Mouse (Mus musculus): ENCODE measurements around the gene Olfml1. TPM values are rescaled to one million over a fixed set of nuclear protein-coding genes. Genes with fewer than 3 reads are reported as not detected.

Olfml1 gene
- polyA plus RNA-seq, 1 experiment from 2014 or later: 24.3 TPM

DNA sequence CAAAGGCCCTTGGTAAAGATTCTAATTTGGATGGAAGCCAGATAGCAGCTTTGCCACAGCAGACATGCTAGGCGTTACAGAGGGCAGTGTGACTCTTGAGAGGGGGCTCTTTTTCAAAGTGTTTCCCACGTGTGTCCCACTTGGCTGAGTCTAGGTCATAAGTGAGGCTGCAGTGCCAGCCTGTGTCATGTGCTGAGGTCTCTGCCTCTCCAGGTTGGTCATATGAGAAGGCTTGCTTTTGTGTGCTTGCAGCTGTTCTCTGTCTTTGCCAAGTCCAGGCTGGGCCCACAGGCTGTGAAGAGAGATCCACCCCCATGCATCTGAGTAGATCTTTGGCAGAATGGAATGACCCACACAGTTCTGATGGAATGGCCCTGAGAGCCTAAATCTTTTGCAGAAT, 25.4 kb downstream of the Olfml1 start:
- Histone ChIP-seq H3K4me3 (ENCODE audit: low read length) (no peak overlapping the region), H3K4me2 (replicated peaks; ENCODE audit: low read depth, low read length) (no peak overlapping the region), H3K9ac (replicated peaks; ENCODE audit: low read length) (no peak overlapping the region), H3K36me3 (ENCODE audit: insufficient read depth, low read length) (peaks cover 6% of the 10 kb centered on the region; the same call in 1 of the 2 replicates), H3K27ac (ENCODE audit: low read length) (no peak overlapping the region), H3K27me3 (ENCODE audit: insufficient read depth, low read length) (no peaks in the 10 kb centered on the region), H3K9me3 (ENCODE audit: low read length) (no peaks in the 10 kb centered on the region), H3K4me1 (ENCODE audit: insufficient read depth, low read length) (peaks cover 3% of the 10 kb centered on the region; the same call in 1 of the 2 replicates)
- WGBS: 38% methylated on average over 2 of the region's 2 CpGs
- no peak for ATAC-seq (ENCODE audit: low FRiP score, low TSS enrichment)

DNA sequence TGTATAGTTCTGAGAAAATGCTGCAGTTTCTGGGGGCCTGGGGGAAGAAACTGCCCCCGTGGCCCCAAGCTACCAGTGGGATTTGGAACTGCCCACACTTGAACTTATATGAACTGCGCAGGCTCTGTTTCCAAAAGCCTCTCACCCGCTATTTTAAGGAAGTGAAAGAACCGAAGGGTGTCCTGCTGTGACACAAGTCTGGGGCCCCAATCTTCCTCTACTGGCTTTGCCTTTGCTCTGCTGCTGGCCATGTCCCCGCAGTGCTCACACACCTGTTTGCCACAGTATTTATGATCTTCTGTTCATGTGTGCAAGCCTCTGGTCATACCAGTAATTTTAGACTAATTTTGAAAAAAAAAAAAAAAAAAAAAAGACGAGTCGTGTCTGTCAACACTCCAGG, 26.7 kb downstream of the Olfml1 start:
- H3K36me3 ChIP-seq (ENCODE audit: insufficient read depth, low read length): peaks cover 6% of the 10 kb centered on the region; the same call in 1 of the 2 replicates
- H3K27me3 ChIP-seq (ENCODE audit: insufficient read depth, low read length): no peaks in the 10 kb centered on the region
- H3K9ac ChIP-seq (replicated peaks; ENCODE audit: low read length): peak overlapping the region; percentile 62
- H3K27ac ChIP-seq (ENCODE audit: low read length): no peak overlapping the region; the same call in 1 of the 2 replicates
- peaks cover 3% of the 10 kb centered on the region; the same call in 1 of the 2 replicates for H3K4me1 ChIP-seq (ENCODE audit: insufficient read depth, low read length)
- H3K4me2 ChIP-seq (replicated peaks; ENCODE audit: low read depth, low read length): peak overlapping the region; percentile 91
- 31% methylated on average over 7 of the region's 7 CpGs for WGBS
- H3K4me3 ChIP-seq (ENCODE audit: low read length): peak overlapping the region; percentile 59
- no peaks in the 10 kb centered on the region for H3K9me3 ChIP-seq (ENCODE audit: low read length)
- no peak for ATAC-seq (ENCODE audit: low FRiP score, low TSS enrichment)

DNA sequence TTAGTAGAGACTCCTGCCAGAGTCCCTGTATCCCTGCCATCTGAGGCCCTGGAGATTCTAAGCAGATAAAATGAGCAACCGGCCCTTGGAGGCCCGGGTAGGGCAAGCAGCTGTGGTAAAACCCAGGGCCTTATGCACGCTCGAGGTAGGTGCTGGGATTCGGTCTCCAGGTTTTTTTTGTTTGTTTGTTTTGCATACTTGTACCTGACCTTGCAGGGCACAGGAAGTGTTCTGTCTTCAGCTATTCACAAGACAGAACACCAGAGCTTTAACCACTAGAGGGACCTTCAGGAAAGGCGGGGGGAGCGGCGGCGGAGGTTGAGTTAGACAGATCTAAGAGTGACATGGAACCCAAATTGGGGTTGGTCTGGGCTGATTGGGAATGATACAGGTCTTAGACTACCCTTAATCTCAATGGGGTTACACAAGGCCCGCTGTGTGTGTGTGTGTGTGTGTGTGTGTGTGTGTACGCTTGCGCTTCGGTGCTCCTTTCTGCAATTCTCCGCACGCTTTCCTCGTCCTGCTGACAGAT, 27.1 kb downstream of the Olfml1 start:
- Histone ChIP-seq H3K4me2 (replicated peaks; ENCODE audit: low read depth, low read length) (peak overlapping the region; percentile 91), H3K27me3 (ENCODE audit: insufficient read depth, low read length) (no peaks in the 10 kb centered on the region), H3K4me1 (ENCODE audit: insufficient read depth, low read length) (peaks cover 3% of the 10 kb centered on the region; the same call in 1 of the 2 replicates), H3K4me3 (ENCODE audit: low read length) (peak overlapping the region; percentile 59), H3K9me3 (ENCODE audit: low read length) (no peaks in the 10 kb centered on the region), H3K27ac (ENCODE audit: low read length) (peak overlapping the region; percentile 86), H3K9ac (replicated peaks; ENCODE audit: low read length) (peak overlapping the region; percentile 62), H3K36me3 (ENCODE audit: insufficient read depth, low read length) (peaks cover 6% of the 10 kb centered on the region; the same call in 1 of the 2 replicates)
- WGBS: under 1% methylated on average over 16 of the region's 16 CpGs
- ATAC-seq (ENCODE audit: low FRiP score, low TSS enrichment): peak; percentile 70

DNA sequence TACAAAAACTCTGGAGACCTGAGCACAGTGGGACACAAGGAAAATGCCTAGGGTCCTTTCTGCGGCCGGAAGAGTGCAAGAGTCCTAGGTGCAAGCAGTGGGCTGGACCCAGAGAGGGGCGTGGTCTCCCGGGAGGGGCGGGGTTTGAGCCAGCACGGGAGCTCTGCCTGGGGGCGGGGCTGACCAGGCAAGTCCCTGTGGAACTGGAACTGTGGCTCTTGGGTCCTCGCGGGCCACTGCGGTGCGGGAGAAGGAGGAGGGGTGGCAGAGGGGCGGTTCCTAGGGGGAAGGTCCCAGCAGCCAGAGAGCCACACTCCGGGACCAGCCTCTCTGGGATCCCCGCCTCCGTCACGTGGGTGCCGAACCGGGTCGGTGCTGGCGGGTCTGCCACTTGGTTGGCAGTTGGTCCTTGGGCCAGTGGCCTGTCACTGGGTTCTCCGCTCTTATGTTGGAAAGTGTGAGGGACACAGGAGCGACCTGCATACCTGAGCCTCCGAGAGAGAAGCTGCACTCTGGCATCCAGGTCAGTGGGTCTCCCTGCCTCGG, 27.7 kb downstream of the Olfml1 start, which contains the start of gene Ppfibp2:
TSS of gene Ppfibp2 (plus strand) at position 351 of the 546 bp plus-strand sequence.
- Histone ChIP-seq H3K4me1 (ENCODE audit: insufficient read depth, low read length) (peaks cover 3% of the 10 kb centered on the region; the same call in 1 of the 2 replicates), H3K27me3 (ENCODE audit: insufficient read depth, low read length) (no peaks in the 10 kb centered on the region), H3K36me3 (ENCODE audit: insufficient read depth, low read length) (peaks cover 6% of the 10 kb centered on the region; the same call in 1 of the 2 replicates), H3K9ac (replicated peaks; ENCODE audit: low read length) (peak within 1 kb of the TSS; percentile 62), H3K4me3 (ENCODE audit: low read length) (peak within 1 kb of the TSS; percentile 59), H3K27ac (ENCODE audit: low read length) (peak within 1 kb of the TSS; percentile 86), H3K9me3 (ENCODE audit: low read length) (no peaks in the 10 kb centered on the region), H3K4me2 (replicated peaks; ENCODE audit: low read depth, low read length) (peak within 1 kb of the TSS; percentile 91)
- ATAC-seq (ENCODE audit: low FRiP score, low TSS enrichment): peak; percentile 97
- under 1% methylated on average over 20 of the region's 24 CpGs for WGBS

DNA sequence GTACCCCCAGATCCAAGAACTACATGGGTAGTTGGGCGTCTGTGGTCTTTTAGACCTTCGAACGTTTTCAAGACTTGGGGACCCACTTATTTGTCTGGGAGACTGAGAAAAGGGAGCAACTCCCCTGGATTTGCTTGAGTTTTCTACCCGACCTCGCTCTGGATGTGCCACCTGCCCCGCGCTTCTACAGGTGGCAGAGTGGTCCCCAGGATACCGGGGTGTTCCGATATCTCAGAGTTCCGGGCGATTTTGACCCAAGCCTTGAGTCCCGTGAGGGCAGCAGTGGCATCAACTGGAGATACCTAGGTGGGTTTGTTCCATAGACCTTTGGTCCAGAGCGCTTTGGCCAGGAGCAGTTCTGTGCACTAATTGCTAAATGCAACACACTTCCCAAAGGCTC, 28.2 kb downstream of the Olfml1 start:
- 11% methylated on average over 13 of the region's 13 CpGs for WGBS
- Histone ChIP-seq H3K4me2 (replicated peaks; ENCODE audit: low read depth, low read length) (peak overlapping the region; percentile 91), H3K27me3 (ENCODE audit: insufficient read depth, low read length) (no peaks in the 10 kb centered on the region), H3K9me3 (ENCODE audit: low read length) (no peaks in the 10 kb centered on the region), H3K36me3 (ENCODE audit: insufficient read depth, low read length) (peaks cover 6% of the 10 kb centered on the region; the same call in 1 of the 2 replicates), H3K9ac (replicated peaks; ENCODE audit: low read length) (peak overlapping the region; percentile 62), H3K27ac (ENCODE audit: low read length) (no peak overlapping the region), H3K4me3 (ENCODE audit: low read length) (peak overlapping the region; percentile 59), H3K4me1 (ENCODE audit: insufficient read depth, low read length) (peaks cover 3% of the 10 kb centered on the region; the same call in 1 of the 2 replicates)
- ATAC-seq (ENCODE audit: low FRiP score, low TSS enrichment): no peak

DNA sequence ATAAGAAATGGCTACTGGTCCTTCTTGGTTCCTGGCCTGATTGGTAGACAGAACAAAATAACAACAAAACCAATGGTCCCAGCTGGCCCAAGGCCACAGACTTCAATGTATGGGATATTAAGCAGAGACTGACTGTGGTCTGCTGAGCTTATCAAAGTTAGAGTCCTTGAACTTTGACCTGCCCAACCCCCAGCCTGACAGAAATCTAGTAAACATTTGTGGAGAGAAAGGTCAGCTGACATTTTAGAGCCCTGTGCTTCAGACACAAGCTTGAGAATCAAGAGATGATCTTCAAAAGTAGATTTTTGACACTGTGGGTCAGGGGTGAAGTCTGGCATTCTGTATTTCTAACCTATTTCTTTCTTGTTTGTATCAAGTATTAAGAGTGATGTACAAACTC, 29.5 kb downstream of the Olfml1 start:
- Histone ChIP-seq H3K36me3 (ENCODE audit: insufficient read depth, low read length) (no peaks in the 10 kb centered on the region), H3K9me3 (ENCODE audit: low read length) (no peaks in the 10 kb centered on the region), H3K4me1 (ENCODE audit: insufficient read depth, low read length) (peaks cover 3% of the 10 kb centered on the region; the same call in 1 of the 2 replicates), H3K4me2 (replicated peaks; ENCODE audit: low read depth, low read length) (no peak overlapping the region), H3K27ac (ENCODE audit: low read length) (no peak overlapping the region), H3K4me3 (ENCODE audit: low read length) (no peak overlapping the region), H3K9ac (replicated peaks; ENCODE audit: low read length) (no peak overlapping the region), H3K27me3 (ENCODE audit: insufficient read depth, low read length) (no peaks in the 10 kb centered on the region)
- ATAC-seq (ENCODE audit: low FRiP score, low TSS enrichment): no peak

DNA sequence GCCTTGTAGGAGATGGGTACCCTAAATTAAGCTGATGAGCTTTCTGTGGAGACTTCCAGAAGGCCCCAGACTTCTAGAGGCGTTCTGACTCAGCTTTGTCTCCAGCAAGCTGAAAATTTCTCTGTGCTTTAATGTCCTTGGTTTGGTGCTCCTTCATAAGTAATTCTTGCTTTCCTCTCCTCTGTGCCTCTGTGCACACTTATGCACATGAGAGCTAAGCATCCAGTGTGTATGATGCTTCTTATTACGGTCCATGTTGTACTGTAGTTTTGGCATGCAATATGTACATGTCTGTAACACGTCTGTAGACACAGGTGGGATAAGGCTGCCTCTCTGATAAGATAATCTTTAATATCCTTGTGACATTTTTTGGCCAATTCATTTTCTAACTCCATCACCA, 30.7 kb downstream of the Olfml1 start:
- Histone ChIP-seq H3K4me1 (ENCODE audit: insufficient read depth, low read length) (peaks cover 3% of the 10 kb centered on the region; the same call in 1 of the 2 replicates), H3K27me3 (ENCODE audit: insufficient read depth, low read length) (no peaks in the 10 kb centered on the region), H3K4me3 (ENCODE audit: low read length) (no peak overlapping the region), H3K9ac (replicated peaks; ENCODE audit: low read length) (no peak overlapping the region), H3K9me3 (ENCODE audit: low read length) (no peaks in the 10 kb centered on the region), H3K4me2 (replicated peaks; ENCODE audit: low read depth, low read length) (no peak overlapping the region), H3K36me3 (ENCODE audit: insufficient read depth, low read length) (no peaks in the 10 kb centered on the region), H3K27ac (ENCODE audit: low read length) (no peak overlapping the region)
- no peak for ATAC-seq (ENCODE audit: low FRiP score, low TSS enrichment)
- 85% methylated on average over 3 of the region's 3 CpGs for WGBS

DNA sequence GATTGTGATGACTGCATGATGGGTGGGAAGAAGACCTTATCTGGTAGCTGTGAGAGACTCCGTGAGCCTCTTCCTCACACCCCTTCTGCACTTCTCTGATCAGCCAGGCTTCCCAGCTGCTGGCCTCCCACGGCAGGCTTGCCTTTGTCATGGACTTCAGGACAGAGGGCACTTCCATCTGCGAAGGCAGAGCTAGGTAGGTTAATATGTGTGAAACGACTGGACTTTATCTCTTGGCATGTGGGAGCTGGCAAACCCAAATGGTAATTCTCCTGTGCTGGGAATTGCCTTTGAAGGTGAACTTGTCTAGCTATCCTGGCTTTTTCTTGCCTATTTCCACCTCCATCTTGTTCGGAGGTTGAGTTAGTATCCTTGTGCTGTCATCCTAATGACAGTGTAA, 33.4 kb downstream of the Olfml1 start:
- 60% methylated on average over 5 of the region's 5 CpGs for WGBS
- no peak for ATAC-seq (ENCODE audit: low FRiP score, low TSS enrichment)
- Histone ChIP-seq H3K27me3 (ENCODE audit: insufficient read depth, low read length) (no peaks in the 10 kb centered on the region), H3K4me3 (ENCODE audit: low read length) (no peak overlapping the region), H3K9me3 (ENCODE audit: low read length) (no peaks in the 10 kb centered on the region), H3K36me3 (ENCODE audit: insufficient read depth, low read length) (no peaks in the 10 kb centered on the region), H3K27ac (ENCODE audit: low read length) (no peak overlapping the region), H3K9ac (replicated peaks; ENCODE audit: low read length) (no peak overlapping the region), H3K4me1 (ENCODE audit: insufficient read depth, low read length) (no peaks in the 10 kb centered on the region), H3K4me2 (replicated peaks; ENCODE audit: low read depth, low read length) (no peak overlapping the region)

DNA sequence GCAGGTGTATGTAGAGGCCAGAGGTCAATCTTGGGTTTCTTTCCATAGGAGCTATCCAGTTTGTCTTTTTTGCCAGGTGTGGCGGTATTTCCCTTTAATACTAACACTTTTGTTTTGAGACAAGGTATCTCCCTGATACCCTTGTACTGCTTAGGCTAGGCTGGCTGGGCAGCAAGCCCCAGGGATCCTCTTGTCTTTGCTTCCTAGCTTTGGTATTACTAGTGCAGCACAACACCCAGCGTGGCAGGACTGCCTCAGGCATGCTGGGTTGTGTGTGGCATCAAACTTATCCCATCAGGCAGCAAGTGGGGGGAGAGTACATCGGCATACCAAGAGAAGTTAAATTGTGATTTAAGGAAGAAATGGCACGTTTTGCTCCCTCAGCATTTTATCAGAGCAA, 35.3 kb downstream of the Olfml1 start:
- no peaks in the 10 kb centered on the region for H3K36me3 ChIP-seq (ENCODE audit: insufficient read depth, low read length)
- WGBS: 61% methylated on average over 4 of the region's 4 CpGs
- H3K4me2 ChIP-seq (replicated peaks; ENCODE audit: low read depth, low read length): no peak overlapping the region
- ATAC-seq (ENCODE audit: low FRiP score, low TSS enrichment): 0 out of 2 replicates have a peak, but pooled peaks have one; percentile 49
- no peak overlapping the region for H3K4me3 ChIP-seq (ENCODE audit: low read length)
- H3K9me3 ChIP-seq (ENCODE audit: low read length): no peaks in the 10 kb centered on the region
- H3K27ac ChIP-seq (ENCODE audit: low read length): no peak overlapping the region
- no peaks in the 10 kb centered on the region for H3K27me3 ChIP-seq (ENCODE audit: insufficient read depth, low read length)
- no peaks in the 10 kb centered on the region for H3K4me1 ChIP-seq (ENCODE audit: insufficient read depth, low read length)
- no peak overlapping the region for H3K9ac ChIP-seq (replicated peaks; ENCODE audit: low read length)

DNA sequence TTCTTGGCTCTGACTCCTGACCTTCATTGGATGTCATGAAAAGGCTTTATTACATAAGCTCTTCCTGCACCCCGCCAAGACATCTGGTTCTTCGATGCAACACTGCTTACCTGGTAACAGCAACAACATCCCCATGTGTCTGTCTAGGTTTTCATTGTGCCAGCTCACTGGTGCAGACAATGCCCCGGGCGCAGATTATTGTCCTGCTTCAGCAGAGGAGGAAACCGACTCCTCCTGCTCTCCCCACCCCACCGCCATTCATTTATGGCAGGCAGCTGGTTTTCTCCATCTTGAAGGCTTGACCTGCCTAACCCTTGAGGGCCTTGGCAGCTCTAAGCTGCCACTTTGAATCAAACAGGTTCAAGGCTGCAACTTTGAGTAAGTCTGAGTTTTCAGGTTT, 35.7 kb downstream of the Olfml1 start:
- H3K4me3 ChIP-seq (ENCODE audit: low read length): no peak overlapping the region
- no peaks in the 10 kb centered on the region for H3K36me3 ChIP-seq (ENCODE audit: insufficient read depth, low read length)
- H3K27me3 ChIP-seq (ENCODE audit: insufficient read depth, low read length): no peaks in the 10 kb centered on the region
- 49% methylated on average over 6 of the region's 6 CpGs for WGBS
- H3K4me1 ChIP-seq (ENCODE audit: insufficient read depth, low read length): no peaks in the 10 kb centered on the region
- no peak overlapping the region for H3K27ac ChIP-seq (ENCODE audit: low read length)
- H3K9ac ChIP-seq (replicated peaks; ENCODE audit: low read length): no peak overlapping the region
- no peak overlapping the region for H3K4me2 ChIP-seq (replicated peaks; ENCODE audit: low read depth, low read length)
- peak; percentile 69; the same call in 1 of the 2 replicates for ATAC-seq (ENCODE audit: low FRiP score, low TSS enrichment)
- H3K9me3 ChIP-seq (ENCODE audit: low read length): no peaks in the 10 kb centered on the region

All from kidney, embryonic 16.5 days (tissue).